ENCODE assay signal across 8 mouse cellular contexts in the genomic region with DNA sequence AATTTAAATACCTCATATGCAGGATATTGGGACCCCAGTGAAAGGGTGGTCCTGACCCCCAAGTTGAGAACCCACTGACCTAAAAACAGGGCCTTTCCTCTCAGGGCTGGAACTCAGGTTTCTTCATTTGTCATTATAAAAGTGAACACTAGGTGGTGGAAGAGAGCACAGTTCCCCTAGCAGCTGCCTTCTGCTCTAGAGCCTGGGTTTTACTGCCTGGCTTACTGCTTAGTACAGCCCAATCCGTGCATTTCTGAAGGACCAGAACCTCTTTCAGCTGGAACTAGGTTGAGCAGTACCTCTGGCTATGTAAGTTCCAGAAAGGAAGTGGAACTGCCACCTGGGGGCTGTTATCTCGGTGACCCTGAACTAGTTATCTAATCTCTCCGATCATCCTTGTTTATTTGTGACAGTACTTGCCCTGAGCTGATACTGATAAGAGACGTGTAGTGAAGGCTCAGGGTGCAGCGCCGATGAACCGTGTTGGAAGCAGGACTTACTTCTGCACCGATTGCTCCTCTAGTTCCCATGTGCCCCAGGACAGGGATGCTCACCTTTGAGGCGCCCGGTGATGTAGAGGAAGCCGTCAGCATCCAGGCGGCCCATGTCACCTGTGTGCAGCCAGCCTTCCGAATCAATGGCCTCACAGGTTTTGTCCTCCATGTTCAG. TPM values are rescaled to one million over a fixed set of nuclear protein-coding genes. Genes with fewer than 3 reads are reported as not detected.
A peak's percentile ranks its signal among the peaks of the same experiment; 100 is the strongest.
DNase-seq lines count a peak whose midpoint lies in the region; ATAC-seq and TF ChIP-seq lines count a peak whose summit lies in the region.

No protein-coding gene starts in this region.

- H3K27me3 ChIP-seq in embryonic facial prominence, embryonic 14.5 days (replicated peaks; ENCODE audit: control insufficient read depth, insufficient read depth, low read length): no peaks in the 10 kb centered on the region
- no peaks in the 10 kb centered on the region for H3K27me3 ChIP-seq in kidney, embryonic 16.5 days (ENCODE audit: insufficient read depth, low read length)
- no peaks in the 10 kb centered on the region for H3K27me3 ChIP-seq in stomach, embryonic 16.5 days (ENCODE audit: control insufficient read depth, insufficient read depth, low read length)

- H3K4me2 ChIP-seq in embryonic facial prominence, embryonic 14.5 days (ENCODE audit: low read depth, low read length): no peak overlapping the region
- H3K4me2 ChIP-seq in kidney, embryonic 16.5 days (replicated peaks; ENCODE audit: low read depth, low read length): no peak overlapping the region
- H3K4me2 ChIP-seq in stomach, embryonic 16.5 days (ENCODE audit: low read depth, low read length): no peak overlapping the region

- no peak overlapping the region for H3K9ac ChIP-seq in embryonic facial prominence, embryonic 14.5 days (ENCODE audit: low read depth, low read length)
- H3K9ac ChIP-seq in kidney, embryonic 16.5 days (replicated peaks; ENCODE audit: low read length): no peak overlapping the region
- no peak overlapping the region for H3K9ac ChIP-seq in stomach, embryonic 16.5 days (ENCODE audit: low read length)

- peak; percentile 48 for TF ChIP-seq CTCF in bone marrow macrophage, adult 2 months (IDR thresholded peaks at IDR 0.05; ENCODE audit: low read depth, low read length)

- 70% methylated on average over 13 of the region's 13 CpGs for WGBS in embryonic facial prominence, embryonic 14.5 days
- 69% methylated on average over 13 of the region's 13 CpGs for WGBS in kidney, embryonic 16.5 days
- 42% methylated on average over 13 of the region's 13 CpGs for WGBS in stomach, embryonic 16.5 days

- H3K4me3 ChIP-seq in bone marrow macrophage, adult 2 months (ENCODE audit: insufficient read depth, low read length): no peak overlapping the region
- H3K4me3 ChIP-seq in embryonic facial prominence, embryonic 14.5 days (ENCODE audit: low read depth, low read length): no peak overlapping the region
- H3K4me3 ChIP-seq in kidney, embryonic 16.5 days (ENCODE audit: low read length): no peak overlapping the region
- H3K4me3 ChIP-seq in stomach, embryonic 16.5 days (replicated peaks; ENCODE audit: low read length): no peak overlapping the region

- H3K27ac ChIP-seq in bone marrow macrophage, adult 2 months (ENCODE audit: insufficient read depth, low read depth, low read length): no peak overlapping the region
- H3K27ac ChIP-seq in embryonic facial prominence, embryonic 14.5 days (replicated peaks; ENCODE audit: low read depth, low read length): no peak overlapping the region
- no peak overlapping the region for H3K27ac ChIP-seq in kidney, embryonic 16.5 days (ENCODE audit: low read length)
- no peak overlapping the region for H3K27ac ChIP-seq in stomach, embryonic 16.5 days (ENCODE audit: low read length)

- ATAC-seq in embryonic facial prominence, embryonic 14.5 days (ENCODE audit: low read depth): peak; percentile 57; the same call in 1 of the 2 replicates
- peak; percentile 42; the same call in 1 of the 2 replicates for ATAC-seq in kidney, embryonic 16.5 days (ENCODE audit: low FRiP score, low TSS enrichment)
- peak; percentile 27; the same call in 1 of the 2 replicates for ATAC-seq in stomach, embryonic 16.5 days (ENCODE audit: insufficient read depth, low FRiP score)

- H3K36me3 ChIP-seq in embryonic facial prominence, embryonic 14.5 days (ENCODE audit: control insufficient read depth, insufficient read depth, low read length): no peaks in the 10 kb centered on the region
- no peaks in the 10 kb centered on the region for H3K36me3 ChIP-seq in kidney, embryonic 16.5 days (ENCODE audit: insufficient read depth, low read length)
- H3K36me3 ChIP-seq in stomach, embryonic 16.5 days (ENCODE audit: control insufficient read depth, insufficient read depth, low read length): no peaks in the 10 kb centered on the region

- no peaks in the 10 kb centered on the region for H3K4me1 ChIP-seq in bone marrow macrophage, adult 2 months (ENCODE audit: control insufficient read depth, insufficient read depth, low read length)
- no peaks in the 10 kb centered on the region for H3K4me1 ChIP-seq in embryonic facial prominence, embryonic 14.5 days (ENCODE audit: control insufficient read depth, insufficient read depth, low read length)
- H3K4me1 ChIP-seq in kidney, embryonic 16.5 days (ENCODE audit: insufficient read depth, low read length): no peaks in the 10 kb centered on the region
- H3K4me1 ChIP-seq in stomach, embryonic 16.5 days (ENCODE audit: control insufficient read depth, insufficient read depth, low read length): no peaks in the 10 kb centered on the region

- H3K9me3 ChIP-seq in embryonic facial prominence, embryonic 14.5 days (ENCODE audit: control insufficient read depth, low read length): no peaks in the 10 kb centered on the region
- H3K9me3 ChIP-seq in kidney, embryonic 16.5 days (ENCODE audit: low read length): no peaks in the 10 kb centered on the region
- no peaks in the 10 kb centered on the region for H3K9me3 ChIP-seq in stomach, embryonic 16.5 days (replicated peaks; ENCODE audit: control insufficient read depth, low read length)

- TF ChIP-seq POLR2A in bone marrow macrophage, adult 2 months (IDR thresholded peaks at IDR 0.05; ENCODE audit: borderline replicate concordance, low read depth, low read length): no peak

- peak; percentile 64 for DNase-seq in thymus, postnatal 0 days (ENCODE audit: low spot score)
- DNase-seq in thymus, postnatal 4 days: no peak
- peak; percentile 61 for DNase-seq in embryonic facial prominence, embryonic 14.5 days (ENCODE audit: low spot score)
- DNase-seq in lung, postnatal 36 days: peak; percentile 52
- DNase-seq in ovary, adult 18-20 months (ENCODE audit: low spot score): no peak

RNA-seq across cellular contexts. Expression of a gene that starts 28.2 kb away (rescaled TPM):
- 145 and 149 TPM in 2 replicates for polyA plus RNA-seq in thymus, postnatal 0 days (2015; fragmentation: Nextera tagmentation; extraction: Ambion mirVana)
- 15.1 and 19.2 TPM in 2 replicates for polyA plus RNA-seq in bone marrow macrophage, adult 2 months (2012; ENCODE audit: insufficient read depth, insufficient read length, missing spikeins)
- 136 and 159 TPM in 2 replicates for polyA plus RNA-seq in embryonic facial prominence, embryonic 14.5 days (2014; fragmentation: Nextera tagmentation; extraction: Ambion mirVana)
- 167 and 174 TPM in 2 replicates for polyA plus RNA-seq in kidney, embryonic 16.5 days (2015; fragmentation: Nextera tagmentation; extraction: Ambion mirVana)
- 112 and 146 TPM in 2 replicates for polyA plus RNA-seq in stomach, embryonic 16.5 days (2015; fragmentation: Nextera tagmentation; extraction: Ambion mirVana)

RNA-seq across cellular contexts. Expression of a gene that starts 47.4 kb away (rescaled TPM):
- polyA plus RNA-seq in thymus, postnatal 0 days (2015; fragmentation: Nextera tagmentation; extraction: Ambion mirVana): 1.6 and 1.7 TPM in 2 replicates
- polyA plus RNA-seq in bone marrow macrophage, adult 2 months (2012; ENCODE audit: insufficient read depth, insufficient read length, missing spikeins): not detected in 2 replicates
- 2.9 and 3.5 TPM in 2 replicates for polyA plus RNA-seq in embryonic facial prominence, embryonic 14.5 days (2014; fragmentation: Nextera tagmentation; extraction: Ambion mirVana)
- 3.3 and 4.4 TPM in 2 replicates for polyA plus RNA-seq in kidney, embryonic 16.5 days (2015; fragmentation: Nextera tagmentation; extraction: Ambion mirVana)
- polyA plus RNA-seq in stomach, embryonic 16.5 days (2015; fragmentation: Nextera tagmentation; extraction: Ambion mirVana): 11.4 and 20.9 TPM in 2 replicates

RNA-seq across cellular contexts. Expression of a gene that starts 54.3 kb away (rescaled TPM):
- 1.5 and 1.8 TPM in 2 replicates for polyA plus RNA-seq in thymus, postnatal 0 days (2015; fragmentation: Nextera tagmentation; extraction: Ambion mirVana)
- polyA plus RNA-seq in bone marrow macrophage, adult 2 months (2012; ENCODE audit: insufficient read depth, insufficient read length, missing spikeins): 14.4 and 14.6 TPM in 2 replicates
- polyA plus RNA-seq in embryonic facial prominence, embryonic 14.5 days (2014; fragmentation: Nextera tagmentation; extraction: Ambion mirVana): 18.8 and 22.4 TPM in 2 replicates
- 15.8 and 15.9 TPM in 2 replicates for polyA plus RNA-seq in kidney, embryonic 16.5 days (2015; fragmentation: Nextera tagmentation; extraction: Ambion mirVana)
- 7.5 and 8.5 TPM in 2 replicates for polyA plus RNA-seq in stomach, embryonic 16.5 days (2015; fragmentation: Nextera tagmentation; extraction: Ambion mirVana)

Comparison
In these comparisons a context has a peak if more than half of its experiments do, and no peak if none do; other contexts are left out.
1. DNase-seq: peak in thymus, postnatal 0 days (single experiment), embryonic facial prominence, embryonic 14.5 days (single experiment) and lung, postnatal 36 days (single experiment); none in thymus, postnatal 4 days (single experiment) and ovary, adult 18-20 months (single experiment).
2. Peak in every context shown above with its lines, with median percentiles within 50 percentile points of each other: ATAC-seq.